Mouse (Mus musculus): ENCODE data around the gene Tnrc6b. TPM values are rescaled to one million over a fixed set of nuclear protein-coding genes. Genes with fewer than 3 reads are reported as not detected.

Tnrc6b gene
- total RNA-seq (2014; fragmentation: Nextera tagmentation), result 51.2 and 146 TPM in 2 replicates
- total RNA-seq (2017), result 15.3 and 24.5 TPM in 2 replicates
- polyA plus RNA-seq (2012), result 10.0 and 14.2 TPM in 2 replicates

GRCm38 (mm10) chr15:80710608-80711363, at the start of gene Tnrc6b:
Tnrc6b (plus strand) TSS chr15:80711313.
- peak; percentile 97 for ATAC-seq (ENCODE audit: extremely low read depth, insufficient number of reproducible peaks, low FRiP score, poor library complexity, severe bottlenecking)
- Histone ChIP-seq H3K36me3 (replicated peaks) (peaks cover 9% of the 10 kb centered on the region), H3K27me3 (ENCODE audit: insufficient read depth, low read length) (no peaks in the 10 kb centered on the region; the same call in 1 of the 2 replicates), H3K9me3 (replicated peaks) (no peaks in the 10 kb centered on the region), H3K4me1 (ENCODE audit: insufficient read depth, low read depth, low read length) (peaks cover 29% of the 10 kb centered on the region), H3K4me3 (ENCODE audit: low read depth, low read length) (peak within 1 kb of the TSS; percentile 100)
- TF ChIP-seq POLR2AphosphoS5 (IDR thresholded peaks at IDR 0.05; ENCODE audit: insufficient replicate concordance, low read depth, low read length), result peak; percentile 52; the same call in 1 of the 2 replicates
- TF ChIP-seq GATA2 (IDR thresholded peaks at IDR 0.05; ENCODE audit: borderline replicate concordance, low read depth, low read length), result no peak
- peak; percentile 97 for DNase-seq (ENCODE audit: low spot score)

DNA sequence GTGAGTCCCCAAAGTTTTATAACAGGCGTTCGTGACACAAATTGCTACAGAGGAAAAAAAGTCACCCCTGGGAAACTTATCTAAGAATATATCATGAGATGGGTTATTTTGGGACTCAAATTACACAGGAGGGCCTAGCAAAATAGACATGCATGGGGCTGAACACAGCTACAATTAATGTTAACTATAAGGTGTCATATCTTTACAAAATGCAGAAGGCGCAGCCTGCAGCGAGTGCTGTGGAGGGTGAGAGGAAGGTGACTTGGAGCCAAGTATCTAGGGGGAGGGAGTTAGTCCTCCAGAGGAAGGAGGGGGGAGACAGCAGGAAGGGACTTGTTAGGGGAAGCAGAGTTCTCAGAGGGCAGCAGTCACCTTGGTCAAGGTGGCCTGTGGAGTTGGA, 46.7 kb upstream of the Tnrc6b start:
- DNase-seq (ENCODE audit: low spot score) (no peak), ATAC-seq (ENCODE audit: extremely low read depth, insufficient number of reproducible peaks, low FRiP score, poor library complexity, severe bottlenecking) (no peak)
- H3K4me1 ChIP-seq (ENCODE audit: insufficient read depth, low read depth, low read length), result no peaks in the 10 kb centered on the region
- no peaks in the 10 kb centered on the region for H3K9me3 ChIP-seq (replicated peaks)
- TF ChIP-seq CTCF (IDR thresholded peaks at IDR 0.05; ENCODE audit: low read depth, low read length) (no peak), POLR2AphosphoS5 (IDR thresholded peaks at IDR 0.05; ENCODE audit: insufficient replicate concordance, low read depth, low read length) (no peak), GATA1 (IDR thresholded peaks at IDR 0.05; ENCODE audit: borderline replicate concordance, low read length) (no peak), GATA2 (IDR thresholded peaks at IDR 0.05; ENCODE audit: borderline replicate concordance, low read depth, low read length) (no peak), TAL1 (conservative IDR thresholded peaks at IDR 0.05; ENCODE audit: low read depth, low read length) (no peak)
- H3K4me3 ChIP-seq (ENCODE audit: low read depth, low read length), result no peak overlapping the region
- H3K36me3 ChIP-seq (replicated peaks), result no peaks in the 10 kb centered on the region
- peaks cover 50% of the 10 kb centered on the region for H3K27me3 ChIP-seq (ENCODE audit: insufficient read depth, low read length)

GRCm38 (mm10) chr15:80671295-80672252, 39.5 kb upstream of the Tnrc6b start, which contains the start of gene Fam83f:
Fam83f (plus strand) TSS chr15:80671847.
- Histone ChIP-seq H3K4me1 (ENCODE audit: insufficient read depth, low read depth, low read length) (no peaks in the 10 kb centered on the region), H3K27me3 (ENCODE audit: insufficient read depth, low read length) (peaks cover 48% of the 10 kb centered on the region), H3K36me3 (replicated peaks) (no peaks in the 10 kb centered on the region), H3K4me3 (ENCODE audit: low read depth, low read length) (no peak within 1 kb of the TSS), H3K9me3 (replicated peaks) (peaks cover 10% of the 10 kb centered on the region)
- TF ChIP-seq POLR2AphosphoS5 (IDR thresholded peaks at IDR 0.05; ENCODE audit: insufficient replicate concordance, low read depth, low read length), result no peak
- no peak for TF ChIP-seq GATA2 (IDR thresholded peaks at IDR 0.05; ENCODE audit: borderline replicate concordance, low read depth, low read length)
- no peak for TF ChIP-seq CTCF (IDR thresholded peaks at IDR 0.05; ENCODE audit: low read depth, low read length)
- no peak for ATAC-seq (ENCODE audit: extremely low read depth, insufficient number of reproducible peaks, low FRiP score, poor library complexity, severe bottlenecking)
- DNase-seq (ENCODE audit: low spot score), result no peak

DNA sequence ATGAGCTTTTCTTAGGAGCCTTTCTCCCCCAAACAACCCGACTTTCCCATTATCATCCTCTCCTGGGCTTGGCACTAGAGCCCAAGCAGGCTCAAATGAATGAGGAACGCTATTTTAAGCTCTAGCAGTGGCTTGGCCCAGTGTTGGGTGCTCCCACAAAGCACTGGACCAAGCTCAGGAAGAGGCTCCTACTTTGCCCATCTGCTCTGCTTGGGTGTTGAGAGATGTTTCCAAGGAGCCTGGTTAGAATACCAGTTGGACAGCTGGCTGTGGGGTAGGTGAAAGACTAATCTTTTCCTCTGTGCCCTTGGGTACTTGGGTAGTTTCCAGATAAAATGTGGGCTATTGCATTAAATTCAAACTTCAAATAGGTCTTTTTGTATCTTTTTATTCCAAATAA, 38.3 kb upstream of the Tnrc6b start:
- Histone ChIP-seq H3K36me3 (replicated peaks) (no peaks in the 10 kb centered on the region), H3K4me1 (ENCODE audit: insufficient read depth, low read depth, low read length) (no peaks in the 10 kb centered on the region), H3K9me3 (replicated peaks) (peaks cover 10% of the 10 kb centered on the region), H3K4me3 (ENCODE audit: low read depth, low read length) (no peak overlapping the region), H3K27me3 (ENCODE audit: insufficient read depth, low read length) (peaks cover 54% of the 10 kb centered on the region)
- TF ChIP-seq GATA2 (IDR thresholded peaks at IDR 0.05; ENCODE audit: borderline replicate concordance, low read depth, low read length) (no peak), GATA1 (IDR thresholded peaks at IDR 0.05; ENCODE audit: borderline replicate concordance, low read length) (no peak), CTCF (IDR thresholded peaks at IDR 0.05; ENCODE audit: low read depth, low read length) (no peak), POLR2AphosphoS5 (IDR thresholded peaks at IDR 0.05; ENCODE audit: insufficient replicate concordance, low read depth, low read length) (no peak), TAL1 (conservative IDR thresholded peaks at IDR 0.05; ENCODE audit: low read depth, low read length) (no peak)
- ATAC-seq (ENCODE audit: extremely low read depth, insufficient number of reproducible peaks, low FRiP score, poor library complexity, severe bottlenecking) (no peak), DNase-seq (ENCODE audit: low spot score) (no peak)

DNA sequence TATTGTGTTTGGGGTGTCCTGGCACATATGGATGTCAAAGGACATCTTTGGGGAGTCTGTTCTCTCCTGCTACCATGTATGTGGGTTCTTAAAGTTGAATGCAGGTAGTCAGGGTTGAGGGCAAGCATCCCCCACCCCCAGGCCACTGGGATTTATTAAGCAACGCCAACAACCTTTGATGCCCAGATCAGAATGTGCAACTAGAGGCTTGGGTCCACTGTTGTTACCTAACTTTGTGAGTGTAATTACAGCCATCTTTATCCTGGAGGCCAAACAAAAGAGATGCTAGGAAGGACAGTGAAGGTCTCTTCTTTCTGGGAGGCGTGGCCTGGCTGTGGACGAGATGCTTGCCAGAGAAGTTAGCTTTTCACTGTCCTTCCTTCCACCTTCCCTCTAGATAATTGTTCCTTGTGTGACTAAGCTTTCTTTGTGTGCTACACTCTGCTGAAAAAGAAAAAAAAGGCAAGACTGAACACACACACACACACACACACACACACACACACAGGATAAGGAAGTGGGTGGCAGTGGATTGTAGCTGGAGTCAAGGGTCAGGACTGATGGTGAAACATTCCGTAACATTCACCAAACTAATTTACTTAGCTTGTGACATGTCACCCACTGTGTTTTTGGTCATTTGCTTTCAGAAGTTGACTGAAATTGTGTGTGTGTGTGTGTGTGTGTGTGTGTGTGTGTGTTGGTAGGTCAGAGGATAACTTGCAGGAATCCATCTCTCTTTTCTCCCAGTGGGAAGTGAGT, 37.6 kb upstream of the Tnrc6b start:
- Histone ChIP-seq H3K27me3 (ENCODE audit: insufficient read depth, low read length) (peaks cover 61% of the 10 kb centered on the region), H3K4me3 (ENCODE audit: low read depth, low read length) (no peak overlapping the region), H3K36me3 (replicated peaks) (no peaks in the 10 kb centered on the region), H3K9me3 (replicated peaks) (peaks cover 10% of the 10 kb centered on the region), H3K4me1 (ENCODE audit: insufficient read depth, low read depth, low read length) (no peaks in the 10 kb centered on the region)
- ATAC-seq (ENCODE audit: extremely low read depth, insufficient number of reproducible peaks, low FRiP score, poor library complexity, severe bottlenecking), result no peak
- no peak for DNase-seq (ENCODE audit: low spot score)
- TF ChIP-seq GATA2 (IDR thresholded peaks at IDR 0.05; ENCODE audit: borderline replicate concordance, low read depth, low read length) (no peak), POLR2AphosphoS5 (IDR thresholded peaks at IDR 0.05; ENCODE audit: insufficient replicate concordance, low read depth, low read length) (no peak), GATA1 (IDR thresholded peaks at IDR 0.05; ENCODE audit: borderline replicate concordance, low read length) (no peak), TAL1 (conservative IDR thresholded peaks at IDR 0.05; ENCODE audit: low read depth, low read length) (no peak), CTCF (IDR thresholded peaks at IDR 0.05; ENCODE audit: low read depth, low read length) (no peak)
